Mouse (Mus musculus): Measurements from ENCODE around the gene Epo. TPM values are rescaled to one million over a fixed set of nuclear protein-coding genes. Genes with fewer than 3 reads are reported as not detected.

The Epo gene
- polyA plus RNA-seq, 1 experiment from 2014 or later: 0.24 TPM

DNA sequence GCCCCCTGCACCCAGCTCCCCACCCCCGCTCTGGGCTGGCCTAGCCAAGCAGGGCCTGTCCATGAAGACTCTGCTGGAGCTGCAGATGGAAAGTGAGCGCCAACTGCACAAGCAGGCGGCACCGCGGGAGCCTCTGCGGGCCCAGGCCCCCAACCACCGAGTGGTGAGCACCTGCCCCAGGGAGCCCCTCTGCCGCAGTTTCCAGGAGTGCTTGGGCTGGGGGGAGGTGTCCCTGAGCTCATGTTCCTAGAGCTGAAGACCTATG is 8.9 kb downstream of the Epo start:
- Histone ChIP-seq H3K27ac (ENCODE audit: low read length) (no peak overlapping the region), H3K36me3 (ENCODE audit: insufficient read depth, low read length) (peaks cover 94% of the 10 kb centered on the region), H3K4me3 (ENCODE audit: low read length) (no peak overlapping the region), H3K9ac (replicated peaks; ENCODE audit: low read length) (no peak overlapping the region), H3K9me3 (ENCODE audit: low read length) (no peaks in the 10 kb centered on the region), H3K27me3 (ENCODE audit: insufficient read depth, low read length) (no peaks in the 10 kb centered on the region), H3K4me1 (ENCODE audit: insufficient read depth, low read length) (no peaks in the 10 kb centered on the region; the same call in 1 of the 2 replicates), H3K4me2 (replicated peaks; ENCODE audit: low read depth, low read length) (no peak overlapping the region)
- WGBS: 89% methylated on average over 8 of the region's 8 CpGs
- ATAC-seq (ENCODE audit: low FRiP score, low TSS enrichment): no peak

DNA sequence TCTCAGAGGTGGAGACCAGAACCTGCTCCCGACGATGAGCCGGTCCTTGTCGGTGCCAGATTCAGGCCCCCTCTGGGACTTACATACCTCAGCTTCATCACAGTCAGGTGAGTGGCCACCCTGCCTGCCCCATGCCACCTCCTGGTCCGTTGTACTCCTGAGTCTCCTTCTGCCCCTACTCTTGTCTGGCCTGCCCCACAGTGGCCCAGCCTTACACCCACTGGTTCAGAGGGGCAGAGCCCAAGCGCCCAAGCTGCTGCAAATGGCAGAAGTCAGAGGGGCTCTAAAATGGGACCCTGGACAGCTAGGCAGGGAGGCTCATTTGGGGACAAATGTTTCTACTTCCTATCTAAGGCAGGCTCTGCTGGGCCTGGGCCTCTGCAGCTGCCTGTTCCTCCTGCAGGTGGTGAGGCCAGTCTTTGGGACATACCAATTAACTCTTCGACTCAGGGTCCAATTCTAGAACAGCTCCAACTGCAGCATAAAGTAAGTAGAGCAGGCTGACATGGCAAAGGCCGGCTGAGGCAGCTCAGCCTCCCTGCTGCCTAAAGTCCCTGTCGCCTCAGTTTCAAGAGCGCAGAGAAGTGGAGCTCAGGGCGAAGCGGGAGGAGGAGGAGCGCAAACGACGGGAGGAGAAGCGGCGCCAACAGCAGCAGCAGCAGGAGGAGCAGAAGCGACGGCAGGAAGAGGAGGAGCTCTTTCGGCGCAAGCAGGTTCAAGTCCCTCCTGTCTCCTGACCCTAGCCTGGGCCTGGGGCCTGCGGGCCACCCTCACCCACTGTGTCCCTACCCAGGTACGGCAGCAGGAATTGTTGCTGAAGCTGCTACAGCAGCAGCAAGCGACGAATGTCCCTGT is 9.4 kb downstream of the Epo start:
- no peak overlapping the region for H3K27ac ChIP-seq (ENCODE audit: low read length)
- no peak overlapping the region for H3K4me2 ChIP-seq (replicated peaks; ENCODE audit: low read depth, low read length)
- H3K9me3 ChIP-seq (ENCODE audit: low read length): no peaks in the 10 kb centered on the region
- H3K36me3 ChIP-seq (ENCODE audit: insufficient read depth, low read length): peaks cover 94% of the 10 kb centered on the region
- no peak for ATAC-seq (ENCODE audit: low FRiP score, low TSS enrichment)
- 82% methylated on average over 25 of the region's 25 CpGs for WGBS
- H3K4me1 ChIP-seq (ENCODE audit: insufficient read depth, low read length): no peaks in the 10 kb centered on the region; the same call in 1 of the 2 replicates
- H3K4me3 ChIP-seq (ENCODE audit: low read length): no peak overlapping the region
- no peaks in the 10 kb centered on the region for H3K27me3 ChIP-seq (ENCODE audit: insufficient read depth, low read length)
- no peak overlapping the region for H3K9ac ChIP-seq (replicated peaks; ENCODE audit: low read length)

GRCm38 (mm10) chr5:137522711-137523110 is 10.3 kb downstream of the Epo start:
- 74% methylated on average over 11 of the region's 11 CpGs for WGBS
- Histone ChIP-seq H3K36me3 (ENCODE audit: insufficient read depth, low read length) (peaks cover 87% of the 10 kb centered on the region), H3K4me2 (replicated peaks; ENCODE audit: low read depth, low read length) (no peak overlapping the region), H3K9me3 (ENCODE audit: low read length) (no peaks in the 10 kb centered on the region), H3K27ac (ENCODE audit: low read length) (no peak overlapping the region), H3K9ac (replicated peaks; ENCODE audit: low read length) (no peak overlapping the region), H3K27me3 (ENCODE audit: insufficient read depth, low read length) (no peaks in the 10 kb centered on the region), H3K4me1 (ENCODE audit: insufficient read depth, low read length) (no peaks in the 10 kb centered on the region; the same call in 1 of the 2 replicates), H3K4me3 (ENCODE audit: low read length) (no peak overlapping the region)
- no peak for ATAC-seq (ENCODE audit: low FRiP score, low TSS enrichment)

DNA sequence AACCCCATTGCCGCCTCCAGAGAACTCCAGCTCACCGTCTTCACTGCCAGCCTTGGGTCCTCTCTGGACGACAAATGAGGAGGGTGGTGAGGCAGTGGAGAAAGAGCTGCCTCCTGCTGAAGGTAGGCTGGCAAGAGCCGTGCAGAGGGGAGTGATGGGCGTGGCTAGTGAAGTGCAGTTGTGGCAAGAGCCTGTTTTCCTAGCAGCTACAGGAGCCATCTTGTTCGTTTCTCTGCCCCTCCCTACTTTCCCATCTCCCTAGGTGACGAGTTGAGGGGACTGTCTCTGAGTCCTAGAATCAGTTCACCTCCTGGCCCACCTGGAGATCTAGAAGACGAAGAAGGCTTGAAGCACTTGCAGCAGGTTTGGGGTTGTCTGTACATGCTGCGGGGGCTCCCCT is 11.2 kb downstream of the Epo start:
- H3K27me3 ChIP-seq (ENCODE audit: insufficient read depth, low read length): no peaks in the 10 kb centered on the region
- 80% methylated on average over 9 of the region's 9 CpGs for WGBS
- no peak for ATAC-seq (ENCODE audit: low FRiP score, low TSS enrichment)

DNA sequence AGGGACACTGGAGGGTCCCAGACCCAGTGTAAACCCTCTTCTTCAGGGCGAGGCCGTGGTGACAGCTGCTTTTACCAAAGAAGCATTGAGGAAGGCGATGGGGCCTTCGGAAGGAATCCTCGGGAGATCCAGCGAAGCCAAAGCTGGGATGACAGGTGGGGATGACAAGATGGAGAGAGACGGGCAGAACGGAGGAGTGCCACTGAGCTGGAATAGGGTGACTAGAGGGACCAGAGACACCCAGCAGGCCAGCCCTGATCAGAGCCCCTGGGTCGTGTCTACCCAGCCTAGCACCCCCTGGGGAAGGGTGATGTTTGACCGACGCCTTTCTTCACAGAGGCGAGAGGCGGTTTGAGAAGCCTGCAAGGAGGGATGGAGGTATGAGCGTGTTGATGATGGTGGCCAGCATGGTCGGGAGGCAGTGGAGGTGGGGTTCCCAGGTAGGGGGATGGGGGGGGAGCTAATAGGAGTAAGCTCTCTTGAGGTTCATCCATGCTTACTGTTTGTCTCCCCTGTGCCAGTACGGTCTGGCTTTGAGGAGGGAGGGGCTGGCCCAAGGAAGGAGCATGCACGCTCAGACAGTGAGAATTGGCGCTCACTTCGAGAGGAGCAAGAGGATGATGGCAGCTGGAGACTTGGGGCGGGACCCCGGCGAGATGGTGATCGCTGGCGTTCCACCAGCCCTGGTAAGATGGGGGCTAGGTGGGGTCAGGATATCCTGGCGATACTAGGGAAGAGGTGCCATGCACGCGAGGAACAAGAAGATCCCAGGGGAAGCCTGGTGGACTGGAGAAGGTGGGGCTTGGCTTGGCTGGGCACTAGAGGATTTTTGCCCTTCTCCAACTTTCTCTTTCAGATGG is 13.1 kb downstream of the Epo start:
- Histone ChIP-seq H3K36me3 (ENCODE audit: insufficient read depth, low read length) (peaks cover 66% of the 10 kb centered on the region), H3K27ac (ENCODE audit: low read length) (no peak overlapping the region), H3K9me3 (ENCODE audit: low read length) (no peaks in the 10 kb centered on the region), H3K4me1 (ENCODE audit: insufficient read depth, low read length) (peaks cover 9% of the 10 kb centered on the region; the same call in 1 of the 2 replicates), H3K4me2 (replicated peaks; ENCODE audit: low read depth, low read length) (no peak overlapping the region), H3K27me3 (ENCODE audit: insufficient read depth, low read length) (no peaks in the 10 kb centered on the region), H3K9ac (replicated peaks; ENCODE audit: low read length) (no peak overlapping the region), H3K4me3 (ENCODE audit: low read length) (no peak overlapping the region)
- no peak for ATAC-seq (ENCODE audit: low FRiP score, low TSS enrichment)
- WGBS: 93% methylated on average over 27 of the region's 27 CpGs

More for the DNA sequence above, 11.2 kb downstream of the Epo start:
- H3K4me2 ChIP-seq (replicated peaks; ENCODE audit: low read depth, low read length): no peak overlapping the region
- H3K36me3 ChIP-seq (ENCODE audit: insufficient read depth, low read length): peaks cover 82% of the 10 kb centered on the region
- H3K9ac ChIP-seq (replicated peaks; ENCODE audit: low read length): no peak overlapping the region
- H3K4me3 ChIP-seq (ENCODE audit: low read length): no peak overlapping the region
- no peaks in the 10 kb centered on the region for H3K9me3 ChIP-seq (ENCODE audit: low read length)
- no peak overlapping the region for H3K27ac ChIP-seq (ENCODE audit: low read length)
- H3K4me1 ChIP-seq (ENCODE audit: insufficient read depth, low read length): no peaks in the 10 kb centered on the region; the same call in 1 of the 2 replicates

DNA sequence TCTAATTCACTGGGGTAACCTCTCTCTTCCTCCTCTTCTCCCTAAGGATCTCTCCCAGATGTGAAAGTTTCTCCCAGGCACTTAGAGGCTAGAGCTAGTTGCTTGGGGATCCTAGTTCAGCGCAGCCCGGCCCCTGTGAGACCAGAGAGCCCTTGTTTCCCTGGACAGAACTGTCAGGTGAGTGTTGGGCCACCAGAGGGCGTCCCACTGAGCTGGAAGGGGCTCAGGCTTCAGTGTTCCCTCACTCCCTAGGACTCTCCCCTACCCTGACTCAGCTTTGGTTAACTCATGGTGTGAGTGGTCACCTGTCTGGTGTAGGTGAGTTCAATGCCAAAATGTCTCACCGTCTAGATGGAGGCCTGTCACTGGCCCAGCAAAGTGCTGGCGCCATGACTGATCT is 14.6 kb downstream of the Epo start, which contains the start of gene Gigyf1:
TSS of gene Gigyf1 (plus strand) at position 113 of the 400 bp plus-strand sequence.
- peaks cover 52% of the 10 kb centered on the region for H3K36me3 ChIP-seq (ENCODE audit: insufficient read depth, low read length)
- H3K27me3 ChIP-seq (ENCODE audit: insufficient read depth, low read length): no peaks in the 10 kb centered on the region
- no peak within 1 kb of the TSS for H3K27ac ChIP-seq (ENCODE audit: low read length)
- H3K4me3 ChIP-seq (ENCODE audit: low read length): no peak within 1 kb of the TSS
- WGBS: 83% methylated on average over 5 of the region's 5 CpGs
- ATAC-seq (ENCODE audit: low FRiP score, low TSS enrichment): no peak
- peaks cover 16% of the 10 kb centered on the region; the same call in 1 of the 2 replicates for H3K4me1 ChIP-seq (ENCODE audit: insufficient read depth, low read length)
- H3K4me2 ChIP-seq (replicated peaks; ENCODE audit: low read depth, low read length): no peak within 1 kb of the TSS
- H3K9ac ChIP-seq (replicated peaks; ENCODE audit: low read length): no peak within 1 kb of the TSS
- H3K9me3 ChIP-seq (ENCODE audit: low read length): no peaks in the 10 kb centered on the region

GRCm38 (mm10) chr5:137514811-137515210 is 18.2 kb downstream of the Epo start:
- ATAC-seq (ENCODE audit: low FRiP score, low TSS enrichment): no peak
- Histone ChIP-seq H3K27me3 (ENCODE audit: insufficient read depth, low read length) (no peaks in the 10 kb centered on the region), H3K4me1 (ENCODE audit: insufficient read depth, low read length) (peaks cover 37% of the 10 kb centered on the region), H3K4me2 (replicated peaks; ENCODE audit: low read depth, low read length) (no peak overlapping the region), H3K36me3 (ENCODE audit: insufficient read depth, low read length) (peaks cover 17% of the 10 kb centered on the region), H3K27ac (ENCODE audit: low read length) (no peak overlapping the region), H3K4me3 (ENCODE audit: low read length) (no peak overlapping the region), H3K9ac (replicated peaks; ENCODE audit: low read length) (0 out of 2 replicates have a peak overlapping the region, but pooled peaks have one; percentile 4), H3K9me3 (ENCODE audit: low read length) (no peaks in the 10 kb centered on the region)
- 83% methylated on average over 3 of the region's 3 CpGs for WGBS

- H3K4me1 ChIP-seq (ENCODE audit: insufficient read depth, low read length): peaks cover 38% of the 10 kb centered on the region
- H3K27me3 ChIP-seq (ENCODE audit: insufficient read depth, low read length): no peaks in the 10 kb centered on the region
- no peak overlapping the region for H3K27ac ChIP-seq (ENCODE audit: low read length)
- no peak overlapping the region for H3K4me2 ChIP-seq (replicated peaks; ENCODE audit: low read depth, low read length)
- no peak overlapping the region for H3K9ac ChIP-seq (replicated peaks; ENCODE audit: low read length)
- 85% methylated on average over 12 of the region's 12 CpGs for WGBS
- H3K9me3 ChIP-seq (ENCODE audit: low read length): no peaks in the 10 kb centered on the region
- no peak for ATAC-seq (ENCODE audit: low FRiP score, low TSS enrichment)
- no peak overlapping the region for H3K4me3 ChIP-seq (ENCODE audit: low read length)
- peaks cover 10% of the 10 kb centered on the region for H3K36me3 ChIP-seq (ENCODE audit: insufficient read depth, low read length)
Measured at GRCm38 (mm10) chr5:137513951-137514721, 18.9 kb downstream of the Epo start.
